Mouse (Mus musculus) cerebellum, adult 2 months (tissue): ENCODE measurements around the gene Kat2b.

ENCODE experiments used
- CTCF ChIP-seq: fragments of 200-500 bp; IDR thresholded peaks from 2 replicates; pipeline ENCODE4 v1.5.1; 2011; ENCODE audit warnings: low read depth, mild to moderate bottlenecking, control low read depth, low read length, moderate library complexity, borderline replicate concordance; ENCODE audit not compliant: insufficient read depth
- POLR2A ChIP-seq: fragments of 200-500 bp; IDR thresholded peaks from 2 replicates; pipeline ENCODE4 v1.6.1; 2011; ENCODE audit warnings: low read length, control low read depth, borderline replicate concordance; ENCODE audit not compliant: insufficient read depth

- TF ChIP-seq POLR2A = no peak
- TF ChIP-seq CTCF = no peak
Measured at GRCm38 (mm10) chr17:53670453-53670852, 103.8 kb downstream of the Kat2b start.
